Mouse (Mus musculus) regulatory T cell (primary cell): Measurements from ENCODE around the gene Tmem121.

Experiments
- in situ Hi-C: fragments of 300-600 bp; cut with MboI, MseI; formaldehyde crosslinking; loops from one replicate; pipeline ENCODE4 v1.15.1; 2025; ENCODE audit warnings: high pct_unique_total_duplicates

Tmem121 gene

GRCm38 (mm10) chr12:113148381-113149035 is 37.2 kb upstream of the Tmem121 start:
- in situ Hi-C loops: loop anchor here (5.0 kb wide), 1 partner anchor 39 kb away; the partner anchor contains the start of gene Tmem121

- in situ Hi-C loops: loop anchor here (5.0 kb wide), 1 partner anchor 38 kb away; the partner anchor contains the start of gene Tmem121
Measured at GRCm38 (mm10) chr12:113149341-113149740, 36.4 kb upstream of the Tmem121 start.

GRCm38 (mm10) chr12:113149896-113150295 is 35.8 kb upstream of the Tmem121 start:
- in situ Hi-C loops: loop anchor here (5.0 kb wide), 1 partner anchor 37 kb away; the partner anchor contains the start of gene Tmem121

- in situ Hi-C loops: no loop called here
Measured at GRCm38 (mm10) chr12:113150591-113150990, 35.1 kb upstream of the Tmem121 start.

GRCm38 (mm10) chr12:113151046-113151445 is 34.7 kb upstream of the Tmem121 start:
- in situ Hi-C loops: no loop called here

GRCm38 (mm10) chr12:113151661-113152271 is 34.0 kb upstream of the Tmem121 start:
- in situ Hi-C loops: no loop called here

- in situ Hi-C loops: no loop called here
Measured at GRCm38 (mm10) chr12:113152272-113152661, 33.5 kb upstream of the Tmem121 start.

- in situ Hi-C loops: no loop called here
Measured at GRCm38 (mm10) chr12:113152991-113153525, 32.7 kb upstream of the Tmem121 start.

GRCm38 (mm10) chr12:113153971-113154370 is 31.8 kb upstream of the Tmem121 start:
- in situ Hi-C loops: no loop called here

- in situ Hi-C loops: no loop called here
Measured at GRCm38 (mm10) chr12:113154747-113155075, 31.0 kb upstream of the Tmem121 start.

GRCm38 (mm10) chr12:113155076-113155771 is 30.5 kb upstream of the Tmem121 start:
- in situ Hi-C loops: no loop called here

GRCm38 (mm10) chr12:113155887-113156539 is 29.7 kb upstream of the Tmem121 start, which contains the start of gene Tedc1:
TSS of gene Tedc1 (plus strand) at chr12:113156421.
- in situ Hi-C loops: no loop called here

GRCm38 (mm10) chr12:113156540-113156929 is 29.2 kb upstream of the Tmem121 start:
- in situ Hi-C loops: no loop called here

GRCm38 (mm10) chr12:113157002-113157401 is 28.7 kb upstream of the Tmem121 start:
- in situ Hi-C loops: no loop called here

- in situ Hi-C loops: no loop called here
Measured at GRCm38 (mm10) chr12:113157521-113157920, 28.2 kb upstream of the Tmem121 start.

- in situ Hi-C loops: no loop called here
Measured at GRCm38 (mm10) chr12:113157971-113158370, 27.8 kb upstream of the Tmem121 start.

GRCm38 (mm10) chr12:113163561-113164006 is 22.1 kb upstream of the Tmem121 start:
- in situ Hi-C loops: no loop called here

GRCm38 (mm10) chr12:113168031-113168536 is 17.6 kb upstream of the Tmem121 start:
- in situ Hi-C loops: no loop called here

- in situ Hi-C loops: no loop called here
Measured at GRCm38 (mm10) chr12:113176960-113177725, 8.6 kb upstream of the Tmem121 start.

- in situ Hi-C loops: no loop called here
Measured at GRCm38 (mm10) chr12:113181020-113181419, 4.7 kb upstream of the Tmem121 start.

- in situ Hi-C loops: loop anchor here (5.0 kb wide), 1 partner anchor 38 kb away; the partner anchor contains the start of gene Crip1
Measured at GRCm38 (mm10) chr12:113184945-113185344, 785 bp upstream of the Tmem121 start.
